ENCODE assay signal across 8 mouse cellular contexts in genomic region chr8:121964716-121965512, GRCm38 (mm10). TPM values are rescaled to one million over a fixed set of nuclear protein-coding genes. Genes with fewer than 3 reads are reported as not detected.
DNase-seq lines count a peak whose midpoint lies in the region; ATAC-seq and TF ChIP-seq lines count a peak whose summit lies in the region.

No protein-coding gene starts in this region.

- peaks cover 0 to 6% of the 10 kb centered on the region in 2 experiments; a peak in 3 of 4 replicates for H3K36me3 ChIP-seq in MEL (ENCODE audit: control insufficient read depth in 1 of 2, insufficient read depth in 2 of 2, low read length in 2 of 2)
- no peaks in the 10 kb centered on the region for H3K36me3 ChIP-seq in embryonic facial prominence, embryonic 13.5 days

- intact Hi-C loops in heart, postnatal 36 days (cut with DNase I): no loop called here

- no peak overlapping the region for H3K4me2 ChIP-seq in embryonic facial prominence, embryonic 13.5 days

- no peak overlapping the region for H3K9ac ChIP-seq in MEL (ENCODE audit: control insufficient read depth, low read depth, low read length, poor library complexity, severe bottlenecking)
- H3K9ac ChIP-seq in embryonic facial prominence, embryonic 13.5 days: no peak overlapping the region

- no peaks in the 10 kb centered on the region for H3K9me3 ChIP-seq in MEL (replicated peaks; ENCODE audit: insufficient read depth, low read length)
- H3K9me3 ChIP-seq in embryonic facial prominence, embryonic 13.5 days: no peaks in the 10 kb centered on the region

- 40% methylated on average over 8 of the region's 8 CpGs for WGBS in embryonic facial prominence, embryonic 13.5 days

- no peak for TF ChIP-seq POLR2A in MEL (IDR thresholded peaks at IDR 0.05; ENCODE audit: control insufficient read depth in 1 of 2, insufficient read depth in 1 of 2, low read depth in 1 of 2, low read length in 2 of 2, poor library complexity in 1 of 2)

- H3K27ac ChIP-seq in MEL (ENCODE audit: control insufficient read depth, low read depth, low read length): no peak overlapping the region
- peak overlapping the region; percentile 78 for H3K27ac ChIP-seq in embryonic facial prominence, embryonic 13.5 days

- ATAC-seq in embryonic facial prominence, embryonic 13.5 days (ENCODE audit: insufficient number of reproducible peaks, insufficient read depth, low FRiP score, low TSS enrichment, low read depth): no peak

- H3K4me1 ChIP-seq in MEL (ENCODE audit: control insufficient read depth in 1 of 2, insufficient read depth in 2 of 2, low read length in 2 of 2): peaks cover 0 to 7% of the 10 kb centered on the region in 2 experiments; a peak in 2 of 4 replicates
- peaks cover 48% of the 10 kb centered on the region for H3K4me1 ChIP-seq in embryonic facial prominence, embryonic 13.5 days

- H3K4me3 ChIP-seq in MEL (ENCODE audit: control insufficient read depth in 1 of 2, insufficient read depth in 1 of 2, low read depth in 2 of 2, low read length in 2 of 2): no peak overlapping the region
- no peak overlapping the region for H3K4me3 ChIP-seq in embryonic facial prominence, embryonic 13.5 days

- peaks cover 3% of the 10 kb centered on the region; the same call in 1 of the 2 replicates for H3K79me2 ChIP-seq in MEL (ENCODE audit: control insufficient read depth, insufficient read depth, low read length, poor library complexity)

- TF ChIP-seq RAD21 in MEL (IDR thresholded peaks at IDR 0.05; ENCODE audit: low read depth, low read length): no peak

- no peaks in the 10 kb centered on the region for H3K27me3 ChIP-seq in MEL (ENCODE audit: control insufficient read depth in 1 of 2, insufficient read depth in 2 of 2, low read length in 2 of 2)
- H3K27me3 ChIP-seq in embryonic facial prominence, embryonic 13.5 days: no peaks in the 10 kb centered on the region

- DNase-seq in kidney, postnatal 10 days: peak; percentile 26
- DNase-seq in kidney, postnatal 4 days: no peak
- no peak for DNase-seq in MEL (ENCODE audit: low read depth, low spot score)
- DNase-seq in heart, postnatal 36 days: peak; percentile 38 to 47
- no peak for DNase-seq in lung, postnatal 10 days
- DNase-seq in right cerebral cortex, postnatal 14 days: no peak
- DNase-seq in adrenal gland, postnatal 14 days: no peak

- TF ChIP-seq CTCF in MEL (IDR thresholded peaks at IDR 0.05 in 2 of 3, conservative IDR thresholded peaks at IDR 0.05 in 1 of 3; ENCODE audit: control insufficient read depth in 1 of 3, insufficient read depth in 1 of 3, low read depth in 2 of 3, low read length in 3 of 3, poor library complexity in 1 of 3, severe bottlenecking in 1 of 3): no peak; a peak in 1 of 6 replicates

- no peak for TF ChIP-seq EP300 in MEL (IDR thresholded peaks at IDR 0.05; ENCODE audit: low read depth in 1 of 2, low read length in 2 of 2)

TF ChIP-seq in MEL, 35 proteins besides CTCF, POLR2A, EP300 and RAD21:
- TF ChIP-seq ZNF384 (IDR thresholded peaks at IDR 0.05; ENCODE audit: low read depth, low read length) (peak; percentile 50; the same call in 1 of the 2 replicates), MYC (IDR thresholded peaks at IDR 0.05; ENCODE audit: low read depth, low read length) (no peak)
TF ChIP-seq in MEL: peak in this region for 1.

RNA-seq across cellular contexts. Expression of gene Banp, which starts 15.4 kb away (rescaled TPM):
- 19.2 and 20.8 TPM in 2 replicates for total RNA-seq in MEL (2012; rRNA removed)
- polyA plus RNA-seq in MEL (2012; ENCODE audit: insufficient read depth in 1 of 2, insufficient read length in 2 of 2, low read depth in 1 of 2, low replicate concordance in 2 of 2, missing spikeins in 1 of 2): 10 to 100 TPM in 1 of 2 experiments, not detected in 1; 28.4 TPM
- 42.6 and 49.4 TPM in 2 replicates for polyA plus RNA-seq in embryonic facial prominence, embryonic 13.5 days (2015; fragmentation: Nextera tagmentation; extraction: Ambion mirVana)
- 10 to 100 TPM in 1 of 2 experiments, 1 to 10 TPM in 1; 8.5 to 19.2 TPM for total RNA-seq in heart, postnatal 36 days (2021)
- 30.4 and 31.2 TPM in 2 replicates for total RNA-seq in adrenal gland, postnatal 14 days (2021)

RNA-seq across cellular contexts. Expression of gene Car5a, which starts 20.2 kb away (rescaled TPM):
- total RNA-seq in MEL (2012; rRNA removed): not detected in 2 replicates
- polyA plus RNA-seq in MEL (2012; ENCODE audit: insufficient read depth in 1 of 2, insufficient read length in 2 of 2, low read depth in 1 of 2, low replicate concordance in 2 of 2, missing spikeins in 1 of 2): under 1 TPM in 1 of 2 experiments, not detected in 1; 0.08 TPM
- not detected in 2 replicates for polyA plus RNA-seq in embryonic facial prominence, embryonic 13.5 days (2015; fragmentation: Nextera tagmentation; extraction: Ambion mirVana)
- not detected for total RNA-seq in heart, postnatal 36 days (2021)
- 0.30 and 6.4 TPM in 2 replicates for total RNA-seq in adrenal gland, postnatal 14 days (2021)

RNA-seq across cellular contexts. Expression of gene Slc7a5, which starts 57.4 kb away (rescaled TPM):
- total RNA-seq in MEL (2012; rRNA removed): 108 and 164 TPM in 2 replicates
- 100 to 1,000 TPM in 1 of 2 experiments, 10 to 100 TPM in 1; 55.0 to 263 TPM for polyA plus RNA-seq in MEL (2012; ENCODE audit: insufficient read depth in 1 of 2, insufficient read length in 2 of 2, low read depth in 1 of 2, low replicate concordance in 2 of 2, missing spikeins in 1 of 2)
- polyA plus RNA-seq in embryonic facial prominence, embryonic 13.5 days (2015; fragmentation: Nextera tagmentation; extraction: Ambion mirVana): 16.1 and 18.3 TPM in 2 replicates
- 1 to 10 TPM; 3.1 to 3.6 TPM for total RNA-seq in heart, postnatal 36 days (2021)
- total RNA-seq in adrenal gland, postnatal 14 days (2021): 41.4 and 46.8 TPM in 2 replicates

Comparison
In these comparisons a context has a peak if more than half of its experiments do, and no peak if none do; other contexts are left out.
1. DNase-seq: peak in kidney, postnatal 10 days (single experiment) and heart, postnatal 36 days (2 of 2); none in kidney, postnatal 4 days (0 of 2), MEL (single experiment), lung, postnatal 10 days (single experiment), right cerebral cortex, postnatal 14 days (single experiment) and adrenal gland, postnatal 14 days (single experiment).